Mouse (Mus musculus) CH12.LX (cell line): ENCODE data around the gene Msrb1. TPM values are rescaled to one million over a fixed set of nuclear protein-coding genes. Genes with fewer than 3 reads are reported as not detected.
"Not testable (repeated sequence)": the region's sequence is repeated elsewhere in the genome, so short reads cannot be mapped to it uniquely, and the experiment has no call there.

Experiments used
- DNase-seq: peaks from one replicate; pipeline ENCODE4 v3.0.0-alpha.2; 2013; ENCODE audit errors: extremely low read depth
- H3K27ac ChIP-seq: 2 replicates; pipeline ENCODE4 v1.5.1; 2012; ENCODE audit warnings: low read depth, mild to moderate bottlenecking, control low read depth, moderate library complexity; ENCODE audit not compliant: insufficient read depth
- H3K27me3 ChIP-seq: replicated peaks from 2 replicates; pipeline ENCODE3; 2012; ENCODE audit warnings: inconsistent platforms
- H3K36me3 ChIP-seq, 2 experiments: replicated peaks in 1 of 2; 2 replicates each; pipeline versions ENCODE3 to v1.6.1; 2012; ENCODE audit warnings: inconsistent platforms in 1 of 2, low read length in 1 of 2, mild to moderate bottlenecking in 1 of 2, mixed read lengths in 1 of 2, moderate library complexity in 1 of 2; ENCODE audit not compliant: control insufficient read depth in 1 of 2, insufficient read depth in 1 of 2
- H3K4me1 ChIP-seq, 2 experiments: 2 replicates each; pipeline ENCODE4 v1.6.1; 2012; ENCODE audit warnings: inconsistent platforms in 1 of 2, moderate library complexity in 1 of 2; ENCODE audit not compliant: insufficient read depth in 2 of 2, control insufficient read depth in 1 of 2
- H3K4me2 ChIP-seq: 2 replicates; pipeline ENCODE4 v1.6.1; 2012; ENCODE audit warnings: low read depth, mild to moderate bottlenecking, control low read depth; ENCODE audit not compliant: poor library complexity, insufficient read depth, severe bottlenecking
- H3K4me3 ChIP-seq, 3 experiments: fragments of 150-350 bp in 1 of 3; sonication (generic) in 1 of 3; replicated peaks in 1 of 3; 2 replicates each; pipeline versions ENCODE3 to v1.5.1; 2011 to 2012; ENCODE audit warnings: low read depth in 2 of 3, low read length in 2 of 3, mild to moderate bottlenecking in 2 of 3, moderate library complexity in 2 of 3, control low read depth in 1 of 3, improper control_type of control experiment in 1 of 3, inconsistent platforms in 1 of 3, mixed read lengths in 1 of 3; ENCODE audit not compliant: poor library complexity in 1 of 3
- H3K79me2 ChIP-seq: replicated peaks from 2 replicates; pipeline ENCODE4 v1.6.1; 2012; ENCODE audit warnings: mild to moderate bottlenecking, moderate library complexity; ENCODE audit not compliant: control insufficient read depth, poor library complexity, insufficient read depth, severe bottlenecking; ENCODE audit errors: extremely low read depth
- H3K9ac ChIP-seq: 2 replicates; pipeline ENCODE4 v1.6.1; 2012; ENCODE audit warnings: low read depth, mild to moderate bottlenecking, control low read depth, moderate library complexity; ENCODE audit not compliant: insufficient read depth
- H3K9me3 ChIP-seq: replicated peaks from 2 replicates; pipeline ENCODE3; 2012; ENCODE audit warnings: low read length, inconsistent platforms, mixed read lengths
- CHD1 ChIP-seq: IDR thresholded peaks from 2 replicates; pipeline ENCODE4 v1.6.1; 2012; ENCODE audit warnings: low read depth, low read length, improper control_type of control experiment, inconsistent platforms
- CHD2 ChIP-seq: IDR thresholded peaks from 2 replicates; pipeline ENCODE4 v1.6.1; 2011; ENCODE audit warnings: low read length, improper control_type of control experiment
- CTCF ChIP-seq, 2 experiments: IDR thresholded peaks in 1 of 2; conservative IDR thresholded peaks in 1 of 2; 2 replicates each; pipeline ENCODE4 v1.5.1; 2011 to 2012; ENCODE audit warnings: low read depth in 2 of 2, low read length in 2 of 2, improper control_type of control experiment in 1 of 2, inconsistent platforms in 1 of 2, mild to moderate bottlenecking in 1 of 2, moderate library complexity in 1 of 2
- E2F4 ChIP-seq: IDR thresholded peaks from 2 replicates; pipeline ENCODE4 v1.6.1; 2011; ENCODE audit warnings: low read depth, low read length, improper control_type of control experiment; ENCODE audit not compliant: insufficient replicate concordance
- EP300 ChIP-seq: IDR thresholded peaks from 2 replicates; pipeline ENCODE4 v1.6.1; 2011; ENCODE audit warnings: low read length, improper control_type of control experiment
- GABPA ChIP-seq: IDR thresholded peaks from 2 replicates; pipeline ENCODE4 v1.6.1; 2012; ENCODE audit warnings: low read depth, low read length, improper control_type of control experiment, inconsistent platforms; ENCODE audit not compliant: insufficient replicate concordance
- JUND ChIP-seq: conservative IDR thresholded peaks from 2 replicates; pipeline ENCODE4 v1.6.1; 2011; ENCODE audit warnings: low read depth, low read length, improper control_type of control experiment
- MAFK ChIP-seq: IDR thresholded peaks from 2 replicates; pipeline ENCODE4 v1.6.1; 2011; ENCODE audit warnings: low read length, improper control_type of control experiment; ENCODE audit not compliant: insufficient replicate concordance
- MAZ ChIP-seq: IDR thresholded peaks from 2 replicates; pipeline ENCODE4 v1.6.1; 2012; ENCODE audit warnings: low read depth, mild to moderate bottlenecking, inconsistent platforms, low read length, improper control_type of control experiment, moderate library complexity
- MEF2A ChIP-seq: IDR thresholded peaks from 2 replicates; pipeline ENCODE4 v1.6.1; 2014; ENCODE audit warnings: low read depth, mild to moderate bottlenecking, inconsistent platforms, low read length, improper control_type of control experiment, borderline replicate concordance
- MYC ChIP-seq: IDR thresholded peaks from 2 replicates; pipeline ENCODE4 v1.6.1; 2011; ENCODE audit warnings: low read depth, mild to moderate bottlenecking, improper control_type of control experiment, low read length
- PAX5 ChIP-seq: IDR thresholded peaks from 2 replicates; pipeline ENCODE4 v1.6.1; 2012; ENCODE audit warnings: low read length, inconsistent platforms, mixed read lengths
- RCOR1 ChIP-seq: conservative IDR thresholded peaks from 2 replicates; pipeline ENCODE4 v1.6.1; 2012; ENCODE audit warnings: low read depth, mild to moderate bottlenecking, inconsistent platforms, low read length, improper control_type of control experiment
- SMC3 ChIP-seq: IDR thresholded peaks from 2 replicates; pipeline ENCODE4 v1.6.1; 2011; ENCODE audit warnings: low read depth, low read length, improper control_type of control experiment
- TCF12 ChIP-seq: IDR thresholded peaks from 2 replicates; pipeline ENCODE4 v1.6.1; 2014; ENCODE audit warnings: low read depth, mild to moderate bottlenecking, inconsistent platforms, low read length, improper control_type of control experiment
- USF2 ChIP-seq: conservative IDR thresholded peaks from 2 replicates; pipeline ENCODE4 v1.6.1; 2011; ENCODE audit warnings: low read depth, low read length, improper control_type of control experiment
- ZC3H11A ChIP-seq: IDR thresholded peaks from 2 replicates; pipeline ENCODE4 v1.6.1; 2012; ENCODE audit warnings: low read depth, mild to moderate bottlenecking, inconsistent platforms, low read length, improper control_type of control experiment
- ZMIZ1 ChIP-seq: IDR thresholded peaks from 2 replicates; pipeline ENCODE4 v1.6.1; 2012; ENCODE audit warnings: low read depth, mild to moderate bottlenecking, inconsistent platforms, low read length, improper control_type of control experiment
- ZNF384 ChIP-seq: IDR thresholded peaks from 2 replicates; pipeline ENCODE4 v1.6.1; 2012; ENCODE audit warnings: low read depth, low read length, improper control_type of control experiment, inconsistent platforms
- dilution Hi-C: fragments of 300-500 bp; cut with MboI; formaldehyde crosslinking; loops from 2 replicates; pipeline ENCODE4 v1.14.3; 2020; ENCODE audit warnings: low sequenced_read_pairs; ENCODE audit not compliant: extremely low pct_unique_long_range_greater_than_20kb, extremely low pct_ligation_motif_present
- in situ Hi-C: fragments of 300-500 bp; cut with MboI; formaldehyde crosslinking; loops from 3 replicates; pipeline ENCODE4 v1.14.3; 2019; ENCODE audit warnings: low sequenced_read_pairs, low pct_ligation_motif_present, low pct_unique_long_range_greater_than_20kb, mixed read lengths
- polyA plus RNA-seq: library from polyadenylated mRNA; unstranded; fragments of >175 nt; gene quantifications from 2 replicates; pipeline ENCODE4 v1.2.1, GENCODE M21; 2012; ENCODE audit warnings: low read depth; ENCODE audit not compliant: insufficient read length
- total RNA-seq, 2 experiments: library from RNA; depleted of rRNA; stranded (reverse); fragments of 300-350 nt in 1 of 2; fragments of >200 nt in 1 of 2; gene quantifications; 2 replicates each; pipeline ENCODE4 v1.2.3; 2012 to 2014

Msrb1 gene
- total and polyA plus RNA-seq, 3 experiments, result 26.9 to 70.0 (median 39.7) TPM

DNA sequence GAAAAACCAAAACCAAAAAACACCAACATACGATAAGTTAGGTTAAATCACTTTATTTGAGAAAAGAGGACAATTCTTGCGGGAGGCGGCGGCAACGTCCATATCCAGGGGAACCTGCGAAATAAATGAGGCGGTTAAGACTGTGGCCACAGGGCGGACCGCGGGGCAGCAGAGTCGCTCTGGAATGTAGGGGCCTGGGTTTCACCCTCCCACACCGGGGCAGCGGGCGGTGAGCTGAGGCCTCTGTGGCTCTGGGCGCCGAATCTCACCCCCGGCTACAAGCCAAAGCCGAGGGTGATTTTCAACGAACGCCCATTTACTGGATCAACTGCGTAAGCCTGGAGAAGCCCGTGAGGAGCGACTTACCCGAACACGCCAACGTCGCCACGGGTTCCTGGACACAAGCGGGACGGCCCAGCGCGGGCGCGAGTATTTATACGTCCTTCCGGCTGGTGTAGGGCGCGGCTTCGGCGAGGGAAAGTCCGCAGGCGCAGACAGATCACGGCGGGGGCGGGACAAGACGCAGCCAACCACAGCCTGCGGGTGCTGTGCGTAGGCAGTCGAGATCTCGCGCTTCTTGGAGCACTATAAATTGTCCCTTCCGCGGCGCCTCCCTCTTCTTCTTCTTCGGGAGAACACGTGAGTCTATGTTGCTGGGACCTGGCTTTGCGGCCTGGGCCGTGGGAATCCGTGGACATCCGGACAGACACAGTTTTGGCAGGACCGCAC lies 16.8 kb upstream of the Msrb1 start (continued):
- TF ChIP-seq MEF2A, result peak; percentile 51; the same call in 1 of the 2 replicates
- peak; percentile 99 for TF ChIP-seq CHD2
- no peak for TF ChIP-seq CTCF (conservative IDR thresholded peaks at IDR 0.05 in 1 of 2, IDR thresholded peaks at IDR 0.05 in 1 of 2; ENCODE audit: low read depth in 2 of 2, low read length in 2 of 2)
- TF ChIP-seq PAX5, result no peak
- TF ChIP-seq CHD1, result 0 out of 2 replicates have a peak, but pooled peaks have one; percentile 40
- no peak for TF ChIP-seq MAFK
- TF ChIP-seq ZMIZ1, result peak; percentile 99
- peak; percentile 97 for TF ChIP-seq TCF12
- TF ChIP-seq USF2, result 0 out of 2 replicates have a peak, but pooled peaks have one; percentile 6
- TF ChIP-seq EP300, result no peak
- TF ChIP-seq ZNF384, result no peak
- no peak for TF ChIP-seq MAZ
- TF ChIP-seq GABPA, result no peak
- no peak for TF ChIP-seq JUND
- TF ChIP-seq SMC3, result no peak
- peak; percentile 83; the same call in 1 of the 2 replicates for TF ChIP-seq E2F4
- TF ChIP-seq RCOR1, result no peak
- peak; percentile 99 for TF ChIP-seq MYC
- TF ChIP-seq ZC3H11A, result no peak

DNA sequence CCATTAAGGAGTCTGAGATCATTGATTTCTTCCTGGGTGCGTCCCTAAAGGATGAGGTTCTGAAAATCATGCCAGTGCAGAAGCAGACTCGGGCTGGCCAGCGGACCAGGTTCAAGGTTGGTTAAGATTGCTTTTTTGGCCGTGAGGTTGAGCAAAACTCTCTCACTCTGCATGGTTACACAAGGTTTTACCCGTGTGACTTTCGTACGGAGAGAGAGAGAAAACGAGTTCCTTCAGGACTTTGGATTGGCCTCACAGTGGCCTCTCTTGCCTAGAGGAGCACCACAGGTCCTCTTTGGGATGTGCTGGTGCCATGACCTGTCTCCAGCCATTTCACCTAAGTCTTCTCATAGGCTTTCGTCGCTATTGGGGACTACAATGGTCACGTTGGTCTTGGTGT lies 15.8 kb upstream of the Msrb1 start:
- H3K9me3 ChIP-seq, dilution Hi-C loops, in situ Hi-C loops, H3K27me3 ChIP-seq, DNase-seq: not testable (repeated sequence)
- Histone ChIP-seq H3K79me2 (peaks cover 47% of the 10 kb centered on the region), H3K4me1 (peaks cover 5 to 31% of the 10 kb centered on the region in 2 experiments; a peak in 3 of 4 replicates), H3K9ac (peak overlapping the region; percentile 97), H3K4me2 (peak overlapping the region; percentile 70), H3K36me3 (peaks cover 35 to 52% of the 10 kb centered on the region in 2 experiments), H3K27ac (peak overlapping the region; percentile 64), H3K4me3 (peak overlapping the region; percentile 65 to 99 (median 78))

- Histone ChIP-seq H3K4me1 (peaks cover 5 to 31% of the 10 kb centered on the region in 2 experiments; a peak in 3 of 4 replicates), H3K27ac (0 out of 2 replicates have a peak overlapping the region, but pooled peaks have one; percentile 15), H3K9ac (peak overlapping the region; percentile 75), H3K4me2 (peak overlapping the region; percentile 98), H3K4me3 (peak overlapping the region; percentile 52 to 65 (median 64)), H3K79me2 (peaks cover 47% of the 10 kb centered on the region), H3K36me3 (peaks cover 29 to 43% of the 10 kb centered on the region in 2 experiments)
- in situ Hi-C loops, DNase-seq, dilution Hi-C loops, H3K9me3 ChIP-seq, H3K27me3 ChIP-seq: not testable (repeated sequence)
Measured at GRCm38 (mm10) chr17:24721383-24721955, 15.0 kb upstream of the Msrb1 start.
